Mouse (Mus musculus) Patski (cell line): ENCODE results near the gene Usf3. TPM values are rescaled to one million over a fixed set of nuclear protein-coding genes. Genes with fewer than 3 reads are reported as not detected.

ENCODE experiments used
- ATAC-seq: fragments of 100-300 bp; one replicate; pipeline ENCODE4 v1.8.0; 2021
- CTCF ChIA-PET: fragments of 350-600 bp; sonication (Branson Sonifier 250); formaldehyde crosslinking; loops from one replicate; lab custom pipeline; 2022; ENCODE audit warnings: inconsistent platforms; lab: Charles Lee
- POLR2A ChIA-PET: fragments of 350-600 bp; sonication (Branson Sonifier 250); formaldehyde crosslinking; loops from one replicate; lab custom pipeline; 2022; ENCODE audit warnings: antibody characterized with exemption, inconsistent platforms; lab: Charles Lee
- DNase-seq: peaks from one replicate; pipeline ENCODE4 v3.0.0-alpha.2; 2011; ENCODE audit warnings: low read depth, low spot score
- H3K27me3 ChIP-seq: fragments of 371-371 bp; one replicate; pipeline ENCODE4 v1.5.1; 2021
- CTCF ChIP-seq: fragments of 100-300 bp; IDR thresholded peaks from one replicate; pipeline ENCODE4 v1.5.1; 2021
- in situ Hi-C: fragments of 300-500 bp; cut with MboI; formaldehyde crosslinking; loops from 3 replicates; pipeline ENCODE4 v1.11.1; 2018; ENCODE audit warnings: low pct_unique_long_range_greater_than_20kb, mixed read lengths
- polyA plus RNA-seq: library from polyadenylated mRNA; unstranded; gene quantifications from one replicate; pipeline ENCODE4 v1.2.3, GENCODE M21; 2021

Usf3 gene
- polyA plus RNA-seq, 1 experiment from 2014 or later, result 10.2 TPM

- ChIA-PET POLR2A (interaction anchor here (1.4 kb wide), 1 partner anchor 44 kb away, joined by 3 read pairs; no protein-coding TSS in a partner anchor), CTCF (no interaction called here)
- H3K27me3 ChIP-seq, result no peaks in the 10 kb centered on the region
- no peak for DNase-seq
- no peak for ATAC-seq
- TF ChIP-seq CTCF, result no peak
- in situ Hi-C loops, result no loop called here
These were observed 4.1 kb upstream of the Usf3 start for GRCm38 (mm10) chr16:44168990-44169389.

- in situ Hi-C loops, result no loop called here
- ATAC-seq, result peak; percentile 100
- peak; percentile 60 for TF ChIP-seq CTCF
- DNase-seq, result peak; percentile 84
- no peaks in the 10 kb centered on the region for H3K27me3 ChIP-seq
- ChIA-PET POLR2A (interaction anchor here (0.7 to 1.4 kb wide), 4 partner anchors 33 to 47 kb away, joined by 3 to 6 read pairs (median 3); partner anchors contain the start of genes Atp6v1a and Naa50), CTCF (interaction anchor here (0.8 to 1.9 kb wide), 9 partner anchors 10 to 484 kb away, joined by 3 to 9 read pairs (median 4); no protein-coding TSS in a partner anchor)
These were observed 520 bp upstream of the Usf3 start for GRCm38 (mm10) chr16:44172297-44173154.

GRCm38 (mm10) chr16:44173966-44174530, 1.0 kb downstream of the Usf3 start:
- TF ChIP-seq CTCF, result no peak
- no peak for DNase-seq
- POLR2A ChIA-PET, result interaction anchor here (1.0 kb wide), 1 partner anchor 41 kb away, joined by 4 read pairs; no protein-coding TSS in a partner anchor
- ATAC-seq, result peak; percentile 0
- CTCF ChIA-PET, result interaction anchor here (1.9 kb wide), 1 partner anchor 35 kb away, joined by 4 read pairs; no protein-coding TSS in a partner anchor
- H3K27me3 ChIP-seq, result no peaks in the 10 kb centered on the region
- in situ Hi-C loops, result no loop called here

- POLR2A ChIA-PET, result interaction anchor here (0.6 kb wide), 1 partner anchor 1968 kb away, joined by 3 read pairs; no protein-coding TSS in a partner anchor
- CTCF ChIA-PET, result no interaction called here
- DNase-seq (no peak), ATAC-seq (no peak)
- no peak for TF ChIP-seq CTCF
- in situ Hi-C loops, result loop anchor here (5.0 kb wide), 1 partner anchor 37 kb away; no protein-coding TSS in a partner anchor
- no peaks in the 10 kb centered on the region for H3K27me3 ChIP-seq
These were observed 2.0 kb downstream of the Usf3 start for GRCm38 (mm10) chr16:44175001-44175400.

GRCm38 (mm10) chr16:44176511-44176910, 3.5 kb downstream of the Usf3 start:
- no peak for TF ChIP-seq CTCF
- in situ Hi-C loops, result loop anchor here (5.0 kb wide), 1 partner anchor 36 kb away; no protein-coding TSS in a partner anchor
- ATAC-seq (no peak), DNase-seq (no peak)
- ChIA-PET CTCF (interaction anchor here (1.0 to 1.6 kb wide), 2 partner anchors 11 to 35 kb away, joined by 3 read pairs; no protein-coding TSS in a partner anchor), POLR2A (no interaction called here)
- no peaks in the 10 kb centered on the region for H3K27me3 ChIP-seq

- TF ChIP-seq CTCF, result no peak
- no peaks in the 10 kb centered on the region for H3K27me3 ChIP-seq
- in situ Hi-C loops, result loop anchor here (5.0 kb wide), 1 partner anchor 34 kb away; no protein-coding TSS in a partner anchor
- POLR2A ChIA-PET, result no interaction called here
- ATAC-seq (no peak), DNase-seq (no peak)
- CTCF ChIA-PET, result interaction anchor here (0.9 to 1.3 kb wide), 3 partner anchors 14 to 29 kb away, joined by 3 read pairs; no protein-coding TSS in a partner anchor
These were observed 5.5 kb downstream of the Usf3 start for GRCm38 (mm10) chr16:44178555-44178954.

GRCm38 (mm10) chr16:44182597-44182996, 9.6 kb downstream of the Usf3 start:
- no peak for TF ChIP-seq CTCF
- in situ Hi-C loops, result no loop called here
- POLR2A ChIA-PET, result no interaction called here
- no peaks in the 10 kb centered on the region for H3K27me3 ChIP-seq
- no peak for ATAC-seq
- CTCF ChIA-PET, result interaction anchor here (1.1 to 1.6 kb wide), 3 partner anchors 11 to 46 kb away, joined by 3 to 4 read pairs (median 3); no protein-coding TSS in a partner anchor
- no peak for DNase-seq

- ChIA-PET POLR2A (no interaction called here), CTCF (interaction anchor here (2.1 kb wide), 1 partner anchor 11 kb away, joined by 4 read pairs; no protein-coding TSS in a partner anchor)
- TF ChIP-seq CTCF, result no peak
- DNase-seq, result no peak
- in situ Hi-C loops, result no loop called here
- no peaks in the 10 kb centered on the region for H3K27me3 ChIP-seq
- no peak for ATAC-seq
These were observed 11.7 kb downstream of the Usf3 start for GRCm38 (mm10) chr16:44184769-44185168.

- H3K27me3 ChIP-seq, result no peaks in the 10 kb centered on the region
- in situ Hi-C loops, result no loop called here
- ChIA-PET POLR2A (interaction anchor here (0.7 kb wide), 1 partner anchor 485 kb away, joined by 5 read pairs; no protein-coding TSS in a partner anchor), CTCF (interaction anchor here (0.7 to 0.9 kb wide), 2 partner anchors 11 to 88 kb away, joined by 3 read pairs; no protein-coding TSS in a partner anchor)
- ATAC-seq (no peak), DNase-seq (no peak)
- no peak for TF ChIP-seq CTCF
These were observed 14.1 kb downstream of the Usf3 start for GRCm38 (mm10) chr16:44187172-44187571.

- TF ChIP-seq CTCF, result peak; percentile 34
- ChIA-PET CTCF (interaction anchor here (0.9 to 1.2 kb wide), 3 partner anchors 10 to 22 kb away, joined by 3 to 4 read pairs (median 3); no protein-coding TSS in a partner anchor), POLR2A (interaction anchor here (0.7 kb wide), 1 partner anchor 541 kb away, joined by 4 read pairs; no protein-coding TSS in a partner anchor)
- ATAC-seq (no peak), DNase-seq (no peak)
- in situ Hi-C loops, result no loop called here
- no peaks in the 10 kb centered on the region for H3K27me3 ChIP-seq
These were observed 15.7 kb downstream of the Usf3 start for GRCm38 (mm10) chr16:44188766-44189165.
